Mouse (Mus musculus): ENCODE measurements at regions not wholly inside any gene's neighbourhood (a gene's known extent, or its start where the extent isn't known, plus 50 kb on each side); places are given as distances from the start of the nearest gene placed in this dataset.
A peak's percentile ranks its signal among the peaks of the same experiment; 100 is the strongest.

GRCm38 (mm10) chr2:133427039-133427438 is 124.9 kb upstream of the Bmp2 start:
- DNase-seq (no peak), ATAC-seq (ENCODE audit: low read depth) (no peak)
- Histone ChIP-seq H3K9ac (no peak overlapping the region), H3K36me3 (no peaks in the 10 kb centered on the region), H3K27me3 (no peaks in the 10 kb centered on the region), H3K4me3 (replicated peaks) (no peak overlapping the region), H3K4me2 (peak overlapping the region; percentile 33; the same call in 1 of the 2 replicates), H3K27ac (peak overlapping the region; percentile 39), H3K9me3 (replicated peaks) (no peaks in the 10 kb centered on the region), H3K4me1 (replicated peaks) (peaks cover 73% of the 10 kb centered on the region)
- 19% methylated on average over 1 of the region's 1 CpGs for WGBS (ENCODE audit: insufficient replicate concordance)

- H3K4me1 ChIP-seq (replicated peaks): peaks cover 81% of the 10 kb centered on the region
- ATAC-seq (ENCODE audit: low read depth) (peak; percentile 87), DNase-seq (peak; percentile 61)
- H3K36me3 ChIP-seq: no peaks in the 10 kb centered on the region
- peak overlapping the region; percentile 4; the same call in 1 of the 2 replicates for H3K4me3 ChIP-seq (replicated peaks)
- H3K27ac ChIP-seq: peak overlapping the region; percentile 81
- no peaks in the 10 kb centered on the region for H3K27me3 ChIP-seq
- H3K9ac ChIP-seq: no peak overlapping the region
- peak overlapping the region; percentile 47 for H3K4me2 ChIP-seq
- no peaks in the 10 kb centered on the region for H3K9me3 ChIP-seq (replicated peaks)
- 20% methylated on average over 2 of the region's 2 CpGs for WGBS (ENCODE audit: insufficient replicate concordance)
Measured at GRCm38 (mm10) chr2:133429369-133430062, 122.4 kb upstream of the Bmp2 start.

- Histone ChIP-seq H3K4me2 (peak overlapping the region; percentile 40; the same call in 1 of the 2 replicates), H3K36me3 (no peaks in the 10 kb centered on the region), H3K4me3 (replicated peaks) (no peak overlapping the region), H3K9ac (no peak overlapping the region), H3K27me3 (no peaks in the 10 kb centered on the region), H3K4me1 (replicated peaks) (peaks cover 68% of the 10 kb centered on the region), H3K9me3 (replicated peaks) (no peaks in the 10 kb centered on the region), H3K27ac (peak overlapping the region; percentile 81)
- WGBS (ENCODE audit: insufficient replicate concordance): 10% methylated on average over 4 of the region's 4 CpGs
- ATAC-seq (ENCODE audit: low read depth) (peak; percentile 75), DNase-seq (peak; percentile 38)
Measured at GRCm38 (mm10) chr2:133430741-133431438, 121.1 kb upstream of the Bmp2 start.

- Histone ChIP-seq H3K36me3 (no peaks in the 10 kb centered on the region), H3K4me1 (replicated peaks) (peaks cover 54% of the 10 kb centered on the region)
- 0 out of 2 replicates have a peak, but pooled peaks have one; percentile 12 for ATAC-seq (ENCODE audit: low read depth)
Measured at GRCm38 (mm10) chr2:133432141-133432813, 119.7 kb upstream of the Bmp2 start.

GRCm38 (mm10) chr2:133436913-133437843 is 114.8 kb upstream of the Bmp2 start:
- no peak for DNase-seq
- no peak for ATAC-seq (ENCODE audit: low read depth)
- WGBS (ENCODE audit: insufficient replicate concordance): 48% methylated on average over 22 of the region's 22 CpGs

More at GRCm38 (mm10) chr2:133432141-133432813, 119.7 kb upstream of the Bmp2 start:
- Histone ChIP-seq H3K27ac (peak overlapping the region; percentile 4; the same call in 1 of the 2 replicates), H3K27me3 (no peaks in the 10 kb centered on the region), H3K4me3 (replicated peaks) (no peak overlapping the region), H3K4me2 (no peak overlapping the region), H3K9me3 (replicated peaks) (no peaks in the 10 kb centered on the region), H3K9ac (no peak overlapping the region)
- no peak for DNase-seq
- 64% methylated on average over 10 of the region's 10 CpGs for WGBS (ENCODE audit: insufficient replicate concordance)

GRCm38 (mm10) chr2:133438018-133438417 is 113.9 kb upstream of the Bmp2 start:
- DNase-seq: no peak
- no peaks in the 10 kb centered on the region for H3K9me3 ChIP-seq (replicated peaks)
- H3K36me3 ChIP-seq: no peaks in the 10 kb centered on the region
- no peak overlapping the region for H3K27ac ChIP-seq
- no peak for ATAC-seq (ENCODE audit: low read depth)
- 42% methylated on average over 4 of the region's 4 CpGs for WGBS (ENCODE audit: insufficient replicate concordance)
- no peak overlapping the region for H3K4me3 ChIP-seq (replicated peaks)
- no peak overlapping the region for H3K4me2 ChIP-seq
- no peak overlapping the region for H3K9ac ChIP-seq
- no peaks in the 10 kb centered on the region for H3K27me3 ChIP-seq
- peaks cover under 1% of the 10 kb centered on the region for H3K4me1 ChIP-seq (replicated peaks)

More at GRCm38 (mm10) chr2:133436913-133437843, 114.8 kb upstream of the Bmp2 start:
- no peak overlapping the region for H3K4me2 ChIP-seq
- no peaks in the 10 kb centered on the region for H3K9me3 ChIP-seq (replicated peaks)
- H3K27ac ChIP-seq: no peak overlapping the region
- H3K27me3 ChIP-seq: no peaks in the 10 kb centered on the region
- no peak overlapping the region for H3K9ac ChIP-seq
- peaks cover 9% of the 10 kb centered on the region for H3K4me1 ChIP-seq (replicated peaks)
- H3K4me3 ChIP-seq (replicated peaks): no peak overlapping the region
- no peaks in the 10 kb centered on the region for H3K36me3 ChIP-seq

- Histone ChIP-seq H3K9me3 (replicated peaks) (no peaks in the 10 kb centered on the region), H3K4me2 (no peak overlapping the region), H3K4me3 (replicated peaks) (no peak overlapping the region), H3K36me3 (no peaks in the 10 kb centered on the region), H3K27me3 (no peaks in the 10 kb centered on the region), H3K9ac (no peak overlapping the region), H3K27ac (no peak overlapping the region), H3K4me1 (replicated peaks) (no peaks in the 10 kb centered on the region)
- DNase-seq (no peak), ATAC-seq (ENCODE audit: low read depth) (no peak)
- WGBS (ENCODE audit: insufficient replicate concordance): 69% methylated on average over 4 of the region's 4 CpGs
Measured at GRCm38 (mm10) chr2:133443024-133443423, 108.9 kb upstream of the Bmp2 start.

GRCm38 (mm10) chr2:133443490-133443889 is 108.5 kb upstream of the Bmp2 start:
- Histone ChIP-seq H3K4me3 (replicated peaks) (no peak overlapping the region), H3K4me1 (replicated peaks) (no peaks in the 10 kb centered on the region), H3K4me2 (no peak overlapping the region), H3K9ac (no peak overlapping the region), H3K36me3 (no peaks in the 10 kb centered on the region), H3K27ac (no peak overlapping the region), H3K9me3 (replicated peaks) (no peaks in the 10 kb centered on the region), H3K27me3 (no peaks in the 10 kb centered on the region)
- DNase-seq: no peak
- WGBS (ENCODE audit: insufficient replicate concordance): 55% methylated on average over 2 of the region's 2 CpGs
- no peak for ATAC-seq (ENCODE audit: low read depth)

GRCm38 (mm10) chr2:133452947-133453346 is 99.0 kb upstream of the Bmp2 start:
- WGBS (ENCODE audit: insufficient replicate concordance): 42% methylated on average over 6 of the region's 6 CpGs
- DNase-seq: no peak

GRCm38 (mm10) chr2:133455484-133456170 is 96.3 kb upstream of the Bmp2 start:
- H3K4me3 ChIP-seq (replicated peaks): no peak overlapping the region
- no peak for DNase-seq
- no peaks in the 10 kb centered on the region for H3K9me3 ChIP-seq (replicated peaks)
- H3K4me1 ChIP-seq (replicated peaks): no peaks in the 10 kb centered on the region
- H3K4me2 ChIP-seq: no peak overlapping the region
- H3K27me3 ChIP-seq: no peaks in the 10 kb centered on the region
- no peak overlapping the region for H3K9ac ChIP-seq
- no peak for ATAC-seq (ENCODE audit: low read depth)
- WGBS (ENCODE audit: insufficient replicate concordance): 54% methylated on average over 7 of the region's 7 CpGs
- no peak overlapping the region for H3K27ac ChIP-seq
- H3K36me3 ChIP-seq: no peaks in the 10 kb centered on the region

More at GRCm38 (mm10) chr2:133452947-133453346, 99.0 kb upstream of the Bmp2 start:
- no peaks in the 10 kb centered on the region for H3K4me1 ChIP-seq (replicated peaks)
- H3K27me3 ChIP-seq: no peaks in the 10 kb centered on the region
- H3K9me3 ChIP-seq (replicated peaks): no peaks in the 10 kb centered on the region
- ATAC-seq (ENCODE audit: low read depth): no peak
- no peak overlapping the region for H3K27ac ChIP-seq
- no peak overlapping the region for H3K4me3 ChIP-seq (replicated peaks)
- no peak overlapping the region for H3K9ac ChIP-seq
- no peak overlapping the region for H3K4me2 ChIP-seq
- H3K36me3 ChIP-seq: no peaks in the 10 kb centered on the region
